Mouse (Mus musculus): ENCODE data around the gene Gm9045. TPM values are rescaled to one million over a fixed set of nuclear protein-coding genes. Genes with fewer than 3 reads are reported as not detected.

Gm9045 gene
- total RNA-seq (2023): not detected

DNA sequence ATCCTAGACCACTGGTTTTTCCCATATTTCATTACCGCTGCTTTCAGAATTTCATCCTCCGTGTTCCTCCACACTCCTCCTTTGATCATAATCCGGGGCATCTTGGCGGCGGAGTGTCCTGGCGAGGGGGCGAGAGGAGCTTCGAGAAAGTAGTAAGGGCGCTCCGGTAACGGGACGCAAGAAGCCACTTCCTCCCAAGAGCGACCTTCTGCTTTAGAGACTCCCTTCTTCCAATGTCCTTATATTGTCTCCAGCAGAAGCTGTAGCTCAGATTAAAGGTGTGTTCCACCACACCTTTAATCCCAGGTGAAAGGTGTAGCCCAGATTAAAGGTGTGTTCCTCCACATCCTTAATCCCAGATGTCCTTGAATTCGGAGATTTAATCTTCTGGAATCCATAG, at the start of gene Gm9045:
Gene Gm9045 (minus strand): TSS at position 101 of the 400 bp plus-strand sequence.

GRCm38 (mm10) chr10:118354005-118354404, 16.4 kb upstream of the Gm9045 start, which contains the start of gene Gm9049:
TSS of gene Gm9049 (minus strand) at chr10:118354105.

DNA sequence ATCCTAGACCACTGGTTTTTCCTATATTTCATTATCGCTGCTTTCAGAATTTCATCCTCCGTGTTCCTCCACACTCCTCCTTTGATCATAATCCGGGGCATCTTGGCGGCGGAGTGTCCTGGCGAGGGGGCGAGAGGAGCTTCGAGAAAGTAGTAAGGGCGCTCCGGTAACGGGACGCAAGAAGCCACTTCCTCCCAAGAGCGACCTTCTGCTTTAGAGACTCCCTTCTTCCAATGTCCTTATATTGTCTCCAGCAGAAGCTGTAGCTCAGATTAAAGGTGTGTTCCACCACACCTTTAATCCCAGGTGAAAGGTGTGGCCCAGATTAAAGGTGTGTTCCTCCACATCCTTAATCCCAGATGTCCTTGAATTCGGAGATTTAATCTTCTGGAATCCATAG, 10.9 kb upstream of the Gm9045 start, which contains the start of gene Gm9048:
Gene Gm9048 (minus strand): TSS at position 101 of the 400 bp plus-strand sequence.

GRCm38 (mm10) chr10:118343155-118343554, 5.5 kb upstream of the Gm9045 start, which contains the start of gene Gm9046:
TSS of gene Gm9046 (minus strand) at chr10:118343255.

DNA sequence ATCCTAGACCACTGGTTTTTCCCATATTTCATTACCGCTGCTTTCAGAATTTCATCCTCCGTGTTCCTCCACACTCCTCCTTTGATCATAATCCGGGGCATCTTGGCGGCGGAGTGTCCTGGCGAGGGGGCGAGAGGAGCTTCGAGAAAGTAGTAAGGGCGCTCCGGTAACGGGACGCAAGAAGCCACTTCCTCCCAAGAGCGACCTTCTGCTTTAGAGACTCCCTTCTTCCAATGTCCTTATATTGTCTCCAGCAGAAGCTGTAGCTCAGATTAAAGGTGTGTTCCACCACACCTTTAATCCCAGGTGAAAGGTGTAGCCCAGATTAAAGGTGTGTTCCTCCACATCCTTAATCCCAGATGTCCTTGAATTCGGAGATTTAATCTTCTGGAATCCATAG, 5.3 kb downstream of the Gm9045 start, which contains the start of gene Gm9044:
Gene Gm9044 (minus strand): TSS at position 101 of the 400 bp plus-strand sequence.

DNA sequence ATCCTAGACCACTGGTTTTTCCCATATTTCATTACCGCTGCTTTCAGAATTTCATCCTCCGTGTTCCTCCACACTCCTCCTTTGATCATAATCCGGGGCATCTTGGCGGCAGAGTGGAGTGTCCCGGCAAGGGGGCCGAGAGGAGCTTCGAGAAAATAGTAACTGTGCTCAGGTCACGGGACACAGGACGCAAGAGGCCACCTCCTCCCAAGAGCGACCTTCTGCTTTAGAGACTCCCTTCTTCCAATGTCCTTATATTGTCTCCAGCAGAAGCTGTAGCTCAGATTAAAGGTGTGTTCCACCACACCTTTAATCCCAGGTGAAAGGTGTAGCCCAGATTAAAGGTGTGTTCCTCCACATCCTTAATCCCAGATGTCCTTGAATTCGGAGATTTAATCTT, 10.8 kb downstream of the Gm9045 start, which contains the start of gene Gm9040:
Gene Gm9040 (minus strand): TSS at position 101 of the 400 bp plus-strand sequence.

GRCm38 (mm10) chr10:118294938-118295337, 42.7 kb downstream of the Gm9045 start, which contains the start of gene Iltifb:
TSS of gene Iltifb (minus strand) at chr10:118295038.

Other genes starting within 250 kb of the Gm9045 start
- 7.3 TPM for gene Mdm1, start 196.0 kb downstream of the Gm9045 start, total RNA-seq (2023)
- gene Il22, start 132.9 kb downstream of the Gm9045 start, total RNA-seq (2023): not detected
- 1.1 TPM for gene Gm32717, start 97.1 kb downstream of the Gm9045 start, total RNA-seq (2023)
- 1.1 TPM for gene Gm32802, start 79.1 kb downstream of the Gm9045 start, total RNA-seq (2023)
- gene Iltifb, start 42.8 kb downstream of the Gm9045 start, total RNA-seq (2023): not detected
- gene Gm9040, start 10.9 kb downstream of the Gm9045 start, total RNA-seq (2023): not detected
- gene Gm9044, start 5.4 kb downstream of the Gm9045 start, total RNA-seq (2023): not detected
- gene Gm9046, start 5.4 kb upstream of the Gm9045 start, total RNA-seq (2023): not detected
- not detected for gene Gm9048, start 10.8 kb upstream of the Gm9045 start, total RNA-seq (2023)
- gene Gm9049, start 16.3 kb upstream of the Gm9045 start, total RNA-seq (2023): not detected
- gene Ifng, start 103.2 kb upstream of the Gm9045 start, total RNA-seq (2023): 4.9 TPM

All from CD8-positive naive resting alpha-beta T cell, adult 57 days (primary cell).